Mouse (Mus musculus): Measurements from ENCODE around the gene Tubd1. TPM values are rescaled to one million over a fixed set of nuclear protein-coding genes. Genes with fewer than 3 reads are reported as not detected.

Gene Tubd1
- total RNA-seq, 2 experiments from 2014 or later = 6.9 to 8.5 TPM

DNA sequence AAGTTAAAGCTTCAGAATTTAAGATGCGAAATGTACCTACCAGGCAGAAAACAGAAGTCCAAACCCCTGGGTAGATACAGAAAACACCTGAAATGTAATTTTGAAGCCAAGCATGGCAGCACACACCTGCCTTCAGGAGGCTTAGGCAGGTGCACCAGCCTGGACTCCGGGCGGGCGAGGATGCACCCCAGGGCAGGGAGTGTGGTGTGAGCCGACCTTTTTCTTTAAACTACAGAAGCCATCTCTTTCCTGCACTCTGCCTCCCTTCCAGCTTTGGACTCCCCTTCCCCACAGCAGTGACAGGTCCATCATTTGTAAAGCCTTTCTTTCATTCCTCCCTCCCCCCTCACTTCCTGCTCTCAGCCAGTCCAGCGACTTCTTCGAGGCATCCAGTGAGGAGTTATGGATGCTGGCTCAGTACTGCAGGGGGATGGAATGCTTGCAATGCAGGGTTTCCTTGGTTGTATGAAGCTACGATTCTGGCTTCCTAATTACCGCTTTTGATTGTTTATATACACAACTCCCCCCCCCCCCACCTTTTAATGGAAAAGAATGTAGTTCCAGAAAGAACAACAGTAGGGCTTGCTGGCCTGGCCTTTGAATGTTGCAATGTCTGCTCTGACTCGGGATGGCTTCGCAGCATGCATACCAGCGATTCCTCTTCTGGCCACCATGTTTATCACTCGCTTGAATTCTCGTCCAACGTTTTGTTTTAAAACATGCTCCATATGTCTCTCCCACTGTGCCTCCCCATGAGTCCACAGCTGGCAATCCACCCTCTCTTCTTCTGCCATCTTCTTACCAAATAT, 26.5 kb downstream of the Tubd1 start:
- Histone ChIP-seq H3K27ac (peak overlapping the region; percentile 61), H3K4me3 (no peak overlapping the region)
- no peak for TF ChIP-seq CTCF (IDR thresholded peaks at IDR 0.05)
- DNase-seq = no peak
- intact Hi-C loops (cut with DNase I) = no loop called here

DNA sequence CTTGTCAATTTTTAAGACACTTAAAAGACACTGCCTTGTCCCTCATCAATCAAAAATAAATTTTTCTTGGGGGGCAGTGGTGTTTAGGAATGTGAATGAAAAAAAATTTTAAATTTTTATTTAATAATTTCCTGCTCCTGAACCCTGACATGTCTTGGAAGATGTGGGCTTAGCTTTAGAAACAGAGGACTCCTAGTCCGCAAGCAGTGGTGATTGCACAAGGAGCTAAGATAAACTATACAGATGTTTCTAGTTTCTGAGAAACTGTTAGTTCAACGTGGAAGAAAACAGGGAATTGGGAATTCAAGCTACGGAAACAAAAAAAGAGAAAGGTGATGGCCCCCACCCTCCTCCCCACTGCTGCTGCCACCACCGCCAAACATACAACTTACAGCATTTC, 27.1 kb downstream of the Tubd1 start:
- no peak for DNase-seq
- no peak for TF ChIP-seq CTCF (IDR thresholded peaks at IDR 0.05)
- Histone ChIP-seq H3K4me3 (no peak overlapping the region), H3K27ac (no peak overlapping the region)
- intact Hi-C loops (cut with DNase I) = no loop called here

GRCm38 (mm10) chr11:86572623-86573022, 27.8 kb downstream of the Tubd1 start:
- H3K27ac ChIP-seq = 0 out of 2 replicates have a peak overlapping the region, but pooled peaks have one; percentile 94
- intact Hi-C loops (cut with DNase I) = no loop called here
- no peak for TF ChIP-seq CTCF (IDR thresholded peaks at IDR 0.05)

DNA sequence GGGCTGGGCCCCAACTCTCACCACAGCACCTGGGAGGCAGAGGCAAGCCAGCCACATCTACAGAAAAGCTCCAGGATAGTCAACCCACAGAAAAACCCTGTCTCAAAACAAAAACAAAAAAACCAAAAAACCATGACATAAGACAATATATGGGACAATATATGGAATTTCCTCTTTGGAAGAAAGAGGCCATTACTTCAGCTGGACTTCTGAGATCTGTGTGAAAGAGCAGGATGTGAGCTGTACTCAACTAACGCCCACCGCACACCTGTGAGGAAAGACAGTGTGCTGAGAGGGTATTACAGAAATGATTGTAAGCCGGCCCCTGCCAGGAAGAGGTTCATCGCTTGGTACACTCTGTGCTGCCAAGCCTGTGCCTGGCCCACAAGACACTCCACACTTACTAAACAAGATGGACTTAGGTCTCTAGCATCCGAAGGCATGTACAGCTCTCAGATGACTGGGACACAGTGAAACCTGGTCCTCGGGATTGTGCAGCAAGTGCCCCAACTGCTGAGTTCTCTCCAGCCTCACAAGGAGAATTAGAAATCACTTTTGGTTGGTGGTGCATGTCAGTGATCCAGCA, 28.9 kb downstream of the Tubd1 start:
- peak; percentile 73 for DNase-seq
- TF ChIP-seq CTCF (IDR thresholded peaks at IDR 0.05) = no peak
- peak overlapping the region; percentile 94 for H3K27ac ChIP-seq
- H3K4me3 ChIP-seq = no peak overlapping the region
- intact Hi-C loops (cut with DNase I) = no loop called here

More at GRCm38 (mm10) chr11:86572623-86573022, 27.8 kb downstream of the Tubd1 start:
- no peak for DNase-seq
- H3K4me3 ChIP-seq = no peak overlapping the region

DNA sequence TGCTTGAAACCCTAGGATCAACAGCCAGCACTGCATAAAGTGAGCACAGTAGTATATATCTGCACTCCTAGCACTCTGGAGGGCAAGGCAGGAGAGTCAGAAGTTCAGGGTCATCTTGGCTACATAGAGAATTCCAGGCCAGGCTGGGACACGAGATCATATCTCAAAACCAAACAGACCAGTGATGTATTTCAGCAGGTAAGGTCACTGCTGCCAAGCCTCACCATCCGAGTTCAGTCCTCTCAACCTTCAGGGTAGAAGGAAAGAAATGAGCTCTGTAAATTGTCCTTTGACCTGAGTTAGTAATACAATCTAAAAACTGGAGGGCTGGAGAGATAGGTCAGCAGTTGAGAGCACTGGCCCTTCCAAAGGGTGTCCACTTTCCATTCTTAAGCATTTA, 29.6 kb downstream of the Tubd1 start:
- no peak for TF ChIP-seq CTCF (IDR thresholded peaks at IDR 0.05)
- intact Hi-C loops (cut with DNase I) = no loop called here
- DNase-seq = no peak
- Histone ChIP-seq H3K27ac (peak overlapping the region; percentile 94), H3K4me3 (no peak overlapping the region)

DNA sequence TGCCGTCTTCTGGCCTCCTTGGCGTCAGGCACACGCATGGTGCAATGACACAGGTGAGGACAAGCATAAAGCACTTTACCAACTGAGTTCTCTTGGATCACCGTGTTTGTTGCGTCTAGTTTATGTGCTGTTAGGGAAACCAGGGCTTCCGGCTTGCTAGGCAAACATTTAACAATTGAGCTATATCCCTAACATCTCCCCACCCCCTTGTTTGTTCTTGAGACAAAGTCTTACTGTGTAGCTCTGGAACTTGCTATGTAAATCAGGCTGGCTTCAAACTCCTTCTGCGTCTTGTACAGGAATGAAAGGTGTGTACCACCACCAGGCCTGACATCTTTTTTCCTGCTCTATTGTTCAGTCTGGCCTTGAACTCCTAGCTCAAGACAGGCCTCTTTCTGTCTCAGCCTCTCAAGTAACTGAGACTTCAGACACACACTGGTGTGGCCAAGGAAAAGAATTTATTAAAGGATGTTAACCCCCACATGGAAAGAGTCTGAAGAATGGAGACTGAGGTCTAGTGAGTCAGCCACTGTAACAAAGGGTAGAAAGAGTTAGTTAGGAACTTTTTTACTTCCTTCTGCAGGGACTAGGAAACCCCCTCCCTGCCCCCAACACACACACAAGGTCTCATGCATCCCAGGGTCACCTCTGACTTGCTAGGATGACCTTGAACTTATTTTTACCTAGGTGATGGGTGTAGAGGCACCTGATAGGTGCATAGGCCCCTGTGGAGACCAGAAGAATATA, 31.0 kb downstream of the Tubd1 start:
- intact Hi-C loops (cut with DNase I) = no loop called here
- TF ChIP-seq CTCF (IDR thresholded peaks at IDR 0.05) = no peak
- peak overlapping the region; percentile 94 for H3K27ac ChIP-seq

GRCm38 (mm10) chr11:86577231-86577630, 32.4 kb downstream of the Tubd1 start:
- intact Hi-C loops (cut with DNase I) = no loop called here
- Histone ChIP-seq H3K4me3 (no peak overlapping the region), H3K27ac (peak overlapping the region; percentile 94)
- TF ChIP-seq CTCF (IDR thresholded peaks at IDR 0.05) = no peak
- DNase-seq = peak; percentile 40

More for the DNA sequence above, 31.0 kb downstream of the Tubd1 start:
- no peak for DNase-seq
- no peak overlapping the region for H3K4me3 ChIP-seq

GRCm38 (mm10) chr11:86578106-86578808, 33.5 kb downstream of the Tubd1 start:
- Histone ChIP-seq H3K4me3 (peak overlapping the region; percentile 23), H3K27ac (peak overlapping the region; percentile 94)
- no peak for DNase-seq
- intact Hi-C loops (cut with DNase I) = no loop called here
- no peak for TF ChIP-seq CTCF (IDR thresholded peaks at IDR 0.05)

DNA sequence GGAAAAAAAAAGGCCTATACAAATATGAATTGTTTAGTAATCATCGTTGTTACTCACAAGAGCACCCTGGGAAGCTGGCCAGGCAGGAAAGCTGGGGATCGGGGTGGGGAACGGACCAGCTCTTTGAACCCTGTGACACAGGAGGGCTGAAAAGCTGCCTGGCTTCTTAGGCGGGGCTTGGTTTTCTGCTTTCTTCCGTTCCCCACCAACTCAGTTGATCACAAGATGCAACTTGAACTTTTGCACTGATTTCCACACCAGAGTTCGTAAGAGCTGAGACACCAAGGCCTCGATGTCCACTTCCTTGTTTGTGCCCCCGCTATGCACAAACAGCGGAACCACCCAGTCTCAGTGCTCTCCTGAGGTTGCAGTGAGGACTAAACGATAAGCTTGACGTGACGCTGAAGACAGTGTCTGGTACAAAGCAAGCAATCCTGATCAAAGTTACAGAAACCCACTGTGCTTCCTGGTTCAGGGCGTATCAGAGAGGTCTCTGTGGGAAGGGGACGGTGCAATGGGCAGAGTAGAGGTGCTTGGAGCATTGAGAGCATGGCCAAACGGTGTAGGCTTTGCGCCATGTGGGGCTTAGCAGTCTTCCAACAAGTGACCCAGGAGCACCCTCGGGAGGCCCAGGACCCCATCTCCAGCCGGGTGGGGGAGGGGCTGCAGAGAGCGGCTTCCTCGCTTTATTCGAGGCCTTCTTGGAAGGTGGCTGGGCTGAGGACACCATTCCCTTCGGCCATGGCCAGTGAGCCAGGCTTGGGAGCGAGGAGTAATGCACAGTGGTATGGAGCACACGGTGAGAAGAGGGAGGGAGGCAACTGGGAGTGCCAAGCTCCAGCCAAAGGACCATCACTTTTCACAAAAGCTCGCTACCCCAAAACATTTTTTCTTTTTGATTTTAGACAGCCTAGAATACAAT, 34.3 kb downstream of the Tubd1 start:
- Histone ChIP-seq H3K27ac (peak overlapping the region; percentile 94), H3K4me3 (peak overlapping the region; percentile 23)
- DNase-seq = peak; percentile 73
- intact Hi-C loops (cut with DNase I) = no loop called here
- TF ChIP-seq CTCF (IDR thresholded peaks at IDR 0.05) = no peak

DNA sequence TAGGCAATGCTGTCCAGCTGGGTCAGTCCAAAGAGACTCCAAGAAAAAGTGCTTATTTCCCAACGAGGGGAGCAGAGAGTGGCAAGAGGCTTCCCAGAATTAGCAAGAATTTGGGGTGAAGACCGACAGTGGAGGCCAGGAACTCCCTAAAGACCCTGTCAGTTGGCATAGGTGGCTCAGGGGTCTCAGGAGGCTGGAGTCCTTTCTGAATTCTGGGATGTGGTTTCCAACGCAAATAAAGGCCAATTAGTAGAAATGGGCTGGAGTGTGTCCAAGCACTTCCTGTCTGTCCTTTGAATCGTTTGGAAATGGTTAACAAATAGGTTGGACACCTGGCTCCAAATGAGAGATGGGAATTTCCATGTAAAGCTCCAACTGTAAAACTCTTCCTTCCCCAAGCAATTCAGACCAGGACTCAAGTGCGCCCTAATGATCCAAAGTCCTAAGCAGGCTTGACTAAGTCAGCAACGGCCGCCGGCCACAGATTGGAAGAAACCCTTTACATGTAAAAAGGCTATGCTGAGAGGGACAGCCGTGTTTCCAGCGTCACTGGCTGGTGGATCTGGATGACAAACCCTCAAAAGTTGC, 35.0 kb downstream of the Tubd1 start:
- DNase-seq = no peak
- Histone ChIP-seq H3K4me3 (no peak overlapping the region), H3K27ac (peak overlapping the region; percentile 94)
- TF ChIP-seq CTCF (IDR thresholded peaks at IDR 0.05) = no peak
- intact Hi-C loops (cut with DNase I) = no loop called here
